Mouse (Mus musculus): ENCODE measurements at regions not wholly inside any gene's neighbourhood (a gene's known extent, or its start where the extent isn't known, plus 50 kb on each side); places are given as distances from the start of the nearest gene placed in this dataset.

GRCm38 (mm10) chr19:21166465-21166860 is 105.6 kb upstream of the Zfand5 start:
- TF ChIP-seq POLR2A (IDR thresholded peaks at IDR 0.05; ENCODE audit: insufficient read depth, low read depth, low read length), result no peak
- TF ChIP-seq CTCF (IDR thresholded peaks at IDR 0.05; ENCODE audit: insufficient read depth, low read depth, low read length), result no peak
